Mouse (Mus musculus): ENCODE measurements at regions not wholly inside any gene's neighbourhood (a gene's known extent, or its start where the extent isn't known, plus 50 kb on each side); places are given as distances from the start of the nearest gene placed in this dataset.
"Not testable (repeated sequence)": the region's sequence is repeated elsewhere in the genome, so short reads cannot be mapped to it uniquely, and the experiment has no call there.

DNA sequence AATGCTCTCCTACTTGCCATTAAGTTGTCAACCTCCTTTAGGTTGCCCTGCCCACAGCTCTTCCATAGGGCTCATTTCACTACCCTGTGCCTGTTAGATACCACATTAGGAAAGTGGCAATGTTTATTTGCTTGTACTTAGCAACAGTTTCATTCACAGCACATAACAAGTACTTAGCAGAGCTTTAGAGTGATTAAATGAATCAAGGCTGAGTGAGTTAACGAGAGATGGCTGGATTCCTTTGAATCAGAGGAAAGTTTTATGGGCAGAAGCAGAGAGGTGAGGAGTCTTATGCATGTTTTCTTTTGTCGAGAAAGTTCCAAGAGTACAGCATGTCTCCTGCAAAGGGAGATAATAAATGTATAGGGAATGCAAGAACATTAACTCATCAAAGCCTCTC lies 60.5 kb downstream of the Ptgs2 start:
- Histone ChIP-seq H3K9me3 (replicated peaks) (no peaks in the 10 kb centered on the region), H3K4me3 (replicated peaks) (no peak overlapping the region), H3K9ac (no peak overlapping the region), H3K4me2 (no peak overlapping the region), H3K36me3 (no peaks in the 10 kb centered on the region), H3K4me1 (replicated peaks) (peaks cover 2% of the 10 kb centered on the region), H3K27ac (no peak overlapping the region), H3K27me3 (no peaks in the 10 kb centered on the region)
- ATAC-seq (ENCODE audit: low read depth), result no peak
- no peak for DNase-seq
- WGBS (ENCODE audit: insufficient replicate concordance), result 59% methylated on average over 2 of the region's 2 CpGs

- H3K36me3 ChIP-seq, result no peaks in the 10 kb centered on the region
- ATAC-seq (ENCODE audit: low read depth) (peak; percentile 74), DNase-seq (peak; percentile 9)
- no peak overlapping the region for H3K9ac ChIP-seq
- H3K9me3 ChIP-seq (replicated peaks), result no peaks in the 10 kb centered on the region
- H3K4me3 ChIP-seq (replicated peaks), result peak overlapping the region; percentile 4
- peak overlapping the region; percentile 19 for H3K4me2 ChIP-seq
- peaks cover 6% of the 10 kb centered on the region for H3K4me1 ChIP-seq (replicated peaks)
- no peaks in the 10 kb centered on the region for H3K27me3 ChIP-seq
- WGBS (ENCODE audit: insufficient replicate concordance), result 16% methylated on average over 17 of the region's 17 CpGs
- no peak overlapping the region for H3K27ac ChIP-seq
These were observed 65.2 kb downstream of the Ptgs2 start for GRCm38 (mm10) chr1:150164890-150165596.

DNA sequence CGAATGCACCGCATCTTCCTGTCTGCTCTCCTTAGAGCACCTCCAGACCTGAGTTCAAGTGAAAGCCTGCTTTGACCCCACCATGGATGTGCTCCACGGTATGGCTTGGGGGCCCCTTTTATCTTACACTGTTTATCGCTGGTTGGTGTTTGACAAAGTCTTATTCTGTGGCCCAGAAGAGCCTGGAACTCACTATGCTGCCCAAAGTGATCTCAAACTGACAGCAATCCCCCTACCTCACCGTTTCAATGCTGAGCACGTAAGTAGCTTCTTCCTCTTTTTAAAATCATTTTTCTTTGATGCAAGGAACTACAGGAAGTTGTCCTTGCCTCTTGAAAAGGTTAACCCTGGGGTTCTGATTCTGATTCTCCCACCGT lies 65.8 kb downstream of the Ptgs2 start:
- DNase-seq (no peak), ATAC-seq (ENCODE audit: low read depth) (peak; percentile 64)
- Histone ChIP-seq H3K27me3 (no peaks in the 10 kb centered on the region), H3K9me3 (replicated peaks) (no peaks in the 10 kb centered on the region), H3K9ac (no peak overlapping the region), H3K4me2 (peak overlapping the region; percentile 19), H3K36me3 (no peaks in the 10 kb centered on the region), H3K4me3 (replicated peaks) (no peak overlapping the region), H3K27ac (no peak overlapping the region), H3K4me1 (replicated peaks) (peaks cover 6% of the 10 kb centered on the region)
- WGBS (ENCODE audit: insufficient replicate concordance), result 25% methylated on average over 7 of the region's 7 CpGs

GRCm38 (mm10) chr1:150167172-150167571 lies 67.3 kb downstream of the Ptgs2 start:
- ATAC-seq (ENCODE audit: low read depth), result no peak
- peaks cover 6% of the 10 kb centered on the region for H3K4me1 ChIP-seq (replicated peaks)

GRCm38 (mm10) chr1:150174204-150174603 lies 74.4 kb downstream of the Ptgs2 start:
- H3K9me3 ChIP-seq (replicated peaks), result no peaks in the 10 kb centered on the region
- no peaks in the 10 kb centered on the region for H3K27me3 ChIP-seq
- DNase-seq (no peak), ATAC-seq (ENCODE audit: low read depth) (no peak)
- no peaks in the 10 kb centered on the region for H3K4me1 ChIP-seq (replicated peaks)
- no peak overlapping the region for H3K4me3 ChIP-seq (replicated peaks)
- H3K4me2 ChIP-seq, result no peak overlapping the region
- H3K27ac ChIP-seq, result no peak overlapping the region
- H3K36me3 ChIP-seq, result no peaks in the 10 kb centered on the region
- no peak overlapping the region for H3K9ac ChIP-seq
- 21% methylated on average over 3 of the region's 3 CpGs for WGBS (ENCODE audit: insufficient replicate concordance)

More at GRCm38 (mm10) chr1:150167172-150167571, 67.3 kb downstream of the Ptgs2 start:
- Histone ChIP-seq H3K27ac (no peak overlapping the region), H3K4me3 (replicated peaks) (no peak overlapping the region), H3K27me3 (no peaks in the 10 kb centered on the region), H3K4me2 (no peak overlapping the region), H3K9ac (no peak overlapping the region), H3K9me3 (replicated peaks) (no peaks in the 10 kb centered on the region), H3K36me3 (no peaks in the 10 kb centered on the region)
- no peak for DNase-seq

DNA sequence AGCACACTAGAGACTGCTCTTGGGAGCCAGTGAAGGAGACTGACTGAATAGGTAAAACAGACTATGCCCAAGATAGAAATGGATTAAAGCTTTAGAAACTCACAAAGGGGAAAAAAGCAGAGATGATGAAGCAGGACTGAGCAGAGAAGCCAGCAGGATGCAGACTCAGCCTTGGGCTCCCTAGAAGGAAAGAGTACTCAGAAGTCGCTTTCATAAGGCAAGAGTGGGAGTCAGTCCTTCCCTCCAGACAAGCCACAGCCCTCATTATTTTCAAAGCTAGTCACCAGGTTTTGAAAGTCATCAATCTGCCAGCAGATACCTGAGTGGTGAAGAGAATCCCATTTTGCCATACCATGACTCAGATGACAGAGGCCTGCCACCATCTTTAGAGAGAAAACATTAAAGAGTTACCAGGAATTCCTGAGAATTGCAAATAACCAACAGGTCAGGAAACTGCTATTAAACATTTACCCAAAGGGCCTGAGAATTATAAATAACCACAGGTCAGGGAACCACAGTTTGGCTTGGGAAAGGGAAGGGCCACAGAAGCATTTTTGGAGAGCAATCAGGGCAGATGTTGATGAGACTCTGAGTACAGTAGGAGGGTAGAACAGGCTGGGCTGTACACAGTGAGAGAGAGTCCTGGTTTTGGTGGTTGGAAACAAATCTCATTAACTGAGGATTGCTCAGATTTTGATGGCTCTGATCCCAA lies 77.4 kb downstream of the Ptgs2 start:
- WGBS (ENCODE audit: insufficient replicate concordance), result 68% methylated on average over 1 of the region's 1 CpGs
- H3K9ac ChIP-seq, result no peak overlapping the region
- H3K4me3 ChIP-seq (replicated peaks), result no peak overlapping the region
- no peaks in the 10 kb centered on the region for H3K27me3 ChIP-seq
- no peaks in the 10 kb centered on the region for H3K36me3 ChIP-seq
- ATAC-seq (ENCODE audit: low read depth), result no peak
- no peak overlapping the region for H3K4me2 ChIP-seq
- no peaks in the 10 kb centered on the region for H3K9me3 ChIP-seq (replicated peaks)
- no peaks in the 10 kb centered on the region for H3K4me1 ChIP-seq (replicated peaks)
- DNase-seq, result no peak
- H3K27ac ChIP-seq, result no peak overlapping the region

DNA sequence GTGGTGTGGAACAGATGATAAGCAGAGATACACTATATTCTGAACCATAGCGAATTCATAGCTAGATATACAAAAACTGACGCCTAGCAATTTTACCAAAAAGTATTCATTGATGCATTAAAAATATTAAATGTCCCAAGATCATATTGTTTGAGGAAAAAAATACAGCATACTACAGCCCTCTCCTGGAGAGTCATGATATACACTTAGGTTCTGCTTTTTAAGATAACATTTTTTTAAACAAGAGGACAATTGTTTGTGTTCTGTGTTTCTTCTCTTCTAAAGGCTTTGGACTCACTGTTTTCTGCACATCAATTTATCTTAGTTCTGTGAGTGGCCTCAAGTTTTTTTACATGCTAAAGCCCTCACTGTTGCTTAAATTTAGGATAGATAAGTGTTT lies 102.2 kb downstream of the Ptgs2 start:
- Histone ChIP-seq H3K9ac (no peak overlapping the region), H3K27ac (no peak overlapping the region), H3K27me3 (no peaks in the 10 kb centered on the region), H3K4me2 (no peak overlapping the region), H3K36me3 (no peaks in the 10 kb centered on the region), H3K4me3 (replicated peaks) (no peak overlapping the region), H3K4me1 (replicated peaks) (no peaks in the 10 kb centered on the region), H3K9me3 (replicated peaks) (no peaks in the 10 kb centered on the region)
- 70% methylated on average over 2 of the region's 2 CpGs for WGBS (ENCODE audit: insufficient replicate concordance)
- ATAC-seq (ENCODE audit: low read depth) (no peak), DNase-seq (no peak)

GRCm38 (mm10) chr1:150212454-150212853 lies 106.8 kb upstream of the Pdc start:
- no peak overlapping the region for H3K27ac ChIP-seq
- ATAC-seq (ENCODE audit: low read depth), result no peak
- no peak overlapping the region for H3K4me3 ChIP-seq (replicated peaks)
- H3K36me3 ChIP-seq, result no peaks in the 10 kb centered on the region
- H3K9ac ChIP-seq, result no peak overlapping the region
- DNase-seq, result no peak
- H3K4me2 ChIP-seq, result no peak overlapping the region
- H3K27me3 ChIP-seq, result no peaks in the 10 kb centered on the region
- no peaks in the 10 kb centered on the region for H3K9me3 ChIP-seq (replicated peaks)
- no peaks in the 10 kb centered on the region for H3K4me1 ChIP-seq (replicated peaks)

- WGBS (ENCODE audit: insufficient replicate concordance), result 73% methylated on average over 3 of the region's 3 CpGs
- H3K27me3 ChIP-seq, result no peaks in the 10 kb centered on the region
- no peaks in the 10 kb centered on the region for H3K9me3 ChIP-seq (replicated peaks)
- no peaks in the 10 kb centered on the region for H3K4me1 ChIP-seq (replicated peaks)
- no peak overlapping the region for H3K4me3 ChIP-seq (replicated peaks)
- no peak for ATAC-seq (ENCODE audit: low read depth)
- no peak overlapping the region for H3K9ac ChIP-seq
- H3K36me3 ChIP-seq, result no peaks in the 10 kb centered on the region
- H3K27ac ChIP-seq, result no peak overlapping the region
- no peak for DNase-seq
- H3K4me2 ChIP-seq, result no peak overlapping the region
These were observed 102.5 kb upstream of the Pdc start for GRCm38 (mm10) chr1:150216672-150217071.

DNA sequence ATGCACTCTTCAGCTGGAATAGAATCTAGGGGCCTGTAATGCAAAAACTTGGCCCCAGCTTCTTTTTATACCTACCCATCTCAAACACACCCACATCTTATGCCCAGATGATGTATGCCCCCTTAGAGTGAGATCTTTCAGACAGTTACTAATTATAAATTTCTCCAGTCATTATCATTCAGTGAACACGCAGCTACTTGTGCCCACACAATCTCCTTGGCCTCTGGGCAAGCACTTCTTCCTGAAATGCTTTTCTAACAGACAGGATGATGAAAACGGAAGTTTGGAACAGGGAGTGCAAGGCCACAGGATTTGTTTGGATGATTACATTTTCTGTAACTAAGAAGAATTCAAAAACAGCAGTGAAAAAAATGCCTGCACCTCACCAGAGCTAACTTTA lies 100.4 kb upstream of the Pdc start:
- DNase-seq (no peak), ATAC-seq (ENCODE audit: low read depth) (no peak)
- no peak overlapping the region for H3K4me2 ChIP-seq
- H3K36me3 ChIP-seq, result no peaks in the 10 kb centered on the region
- H3K4me1 ChIP-seq (replicated peaks), result no peaks in the 10 kb centered on the region
- WGBS (ENCODE audit: insufficient replicate concordance), result 55% methylated on average over 2 of the region's 2 CpGs
- no peaks in the 10 kb centered on the region for H3K27me3 ChIP-seq
- H3K27ac ChIP-seq, result no peak overlapping the region
- no peak overlapping the region for H3K4me3 ChIP-seq (replicated peaks)
- no peak overlapping the region for H3K9ac ChIP-seq
- H3K9me3 ChIP-seq (replicated peaks), result no peaks in the 10 kb centered on the region

DNA sequence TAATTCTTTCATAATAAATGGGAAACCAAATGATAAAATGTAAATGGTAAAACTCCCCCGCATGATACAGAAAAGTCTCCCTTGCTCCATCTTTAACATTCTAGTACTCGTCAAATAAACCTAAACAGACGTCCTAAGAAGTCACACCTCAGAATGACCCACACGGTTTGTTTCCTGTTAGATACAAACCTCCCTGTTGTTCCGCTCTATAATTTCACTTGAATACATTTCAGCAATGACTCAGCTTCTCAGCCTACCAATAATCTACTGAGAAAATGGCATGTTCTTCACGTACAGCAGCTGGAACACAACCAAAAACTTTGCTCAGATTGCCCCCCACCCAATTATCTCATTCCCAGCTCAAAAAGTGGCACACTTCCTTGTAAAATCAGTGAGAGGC lies 93.7 kb upstream of the Pdc start:
- Histone ChIP-seq H3K9me3 (replicated peaks) (no peaks in the 10 kb centered on the region), H3K36me3 (no peaks in the 10 kb centered on the region), H3K4me1 (replicated peaks) (no peaks in the 10 kb centered on the region), H3K27ac (no peak overlapping the region), H3K4me2 (no peak overlapping the region), H3K4me3 (replicated peaks) (no peak overlapping the region), H3K9ac (no peak overlapping the region), H3K27me3 (no peaks in the 10 kb centered on the region)
- ATAC-seq (ENCODE audit: low read depth), result no peak
- WGBS (ENCODE audit: insufficient replicate concordance), result 49% methylated on average over 6 of the region's 6 CpGs
- DNase-seq, result no peak

GRCm38 (mm10) chr1:150239504-150239903 lies 79.7 kb upstream of the Pdc start:
- 62% methylated on average over 1 of the region's 1 CpGs for WGBS (ENCODE audit: insufficient replicate concordance)

More at GRCm38 (mm10) chr1:150239504-150239903, 79.7 kb upstream of the Pdc start:
- H3K4me3 ChIP-seq (replicated peaks); DNase-seq; H3K4me1 ChIP-seq (replicated peaks); H3K27ac ChIP-seq; H3K9ac ChIP-seq; H3K4me2 ChIP-seq; H3K27me3 ChIP-seq; H3K9me3 ChIP-seq (replicated peaks); H3K36me3 ChIP-seq; ATAC-seq (ENCODE audit: low read depth): not testable (repeated sequence)

Data from liver, embryonic 13.5 days (tissue).